Mouse (Mus musculus): ENCODE data around the gene Tada2a. TPM values are rescaled to one million over a fixed set of nuclear protein-coding genes. Genes with fewer than 3 reads are reported as not detected.

Tada2a gene
- polyA plus RNA-seq, 1 experiment from 2014 or later: 30.5 TPM

- DNase-seq (ENCODE audit: low spot score): peak; percentile 57
- Histone ChIP-seq H3K4me1 (replicated peaks) (peaks cover 40% of the 10 kb centered on the region), H3K36me3 (no peaks in the 10 kb centered on the region), H3K9me3 (no peaks in the 10 kb centered on the region), H3K27ac (peak overlapping the region; percentile 86), H3K4me3 (peak overlapping the region; percentile 72), H3K27me3 (ENCODE audit: insufficient read depth, poor library complexity, severe bottlenecking) (peaks cover 57% of the 10 kb centered on the region)
- WGBS: 3% methylated on average over 63 of the region's 63 CpGs
Measured at GRCm38 (mm10) chr11:84068191-84069033, 61.0 kb downstream of the Tada2a start.

DNA sequence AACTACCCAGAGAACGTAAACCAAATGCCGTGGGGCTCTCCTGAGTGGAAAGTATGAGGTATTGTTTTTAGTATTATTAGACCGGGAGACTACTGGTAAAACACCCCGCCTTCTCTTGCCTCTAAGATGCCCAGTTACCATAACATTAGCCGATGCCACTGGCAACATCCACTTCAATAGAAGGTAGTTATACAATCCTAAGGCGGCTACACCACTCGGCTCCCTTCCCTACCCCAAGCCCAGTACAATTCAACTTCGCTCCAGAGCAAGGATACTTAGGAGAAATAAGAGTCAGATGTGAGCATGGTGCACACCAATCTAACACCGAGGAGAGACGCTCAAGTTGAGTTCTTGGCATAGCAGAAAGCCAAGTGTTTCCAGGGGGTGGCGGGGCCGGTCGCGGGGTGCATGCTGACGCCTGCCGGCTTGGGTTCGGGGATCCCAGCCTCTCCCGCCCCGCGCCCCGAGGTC is 61.6 kb downstream of the Tada2a start:
- Histone ChIP-seq H3K36me3 (no peaks in the 10 kb centered on the region), H3K9me3 (no peaks in the 10 kb centered on the region), H3K27me3 (ENCODE audit: insufficient read depth, poor library complexity, severe bottlenecking) (peaks cover 57% of the 10 kb centered on the region), H3K4me1 (replicated peaks) (peaks cover 34% of the 10 kb centered on the region), H3K27ac (peak overlapping the region; percentile 86), H3K4me3 (peak overlapping the region; percentile 72)
- WGBS: 3% methylated on average over 21 of the region's 21 CpGs
- peak; percentile 63 for DNase-seq (ENCODE audit: low spot score)

GRCm38 (mm10) chr11:84066927-84067645 is 62.3 kb downstream of the Tada2a start:
- Histone ChIP-seq H3K27ac (no peak overlapping the region), H3K4me3 (peak overlapping the region; percentile 72), H3K4me1 (replicated peaks) (peaks cover 34% of the 10 kb centered on the region), H3K27me3 (ENCODE audit: insufficient read depth, poor library complexity, severe bottlenecking) (peaks cover 57% of the 10 kb centered on the region), H3K9me3 (no peaks in the 10 kb centered on the region), H3K36me3 (no peaks in the 10 kb centered on the region)
- peak; percentile 28 for DNase-seq (ENCODE audit: low spot score)
- WGBS: 6% methylated on average over 18 of the region's 18 CpGs

DNA sequence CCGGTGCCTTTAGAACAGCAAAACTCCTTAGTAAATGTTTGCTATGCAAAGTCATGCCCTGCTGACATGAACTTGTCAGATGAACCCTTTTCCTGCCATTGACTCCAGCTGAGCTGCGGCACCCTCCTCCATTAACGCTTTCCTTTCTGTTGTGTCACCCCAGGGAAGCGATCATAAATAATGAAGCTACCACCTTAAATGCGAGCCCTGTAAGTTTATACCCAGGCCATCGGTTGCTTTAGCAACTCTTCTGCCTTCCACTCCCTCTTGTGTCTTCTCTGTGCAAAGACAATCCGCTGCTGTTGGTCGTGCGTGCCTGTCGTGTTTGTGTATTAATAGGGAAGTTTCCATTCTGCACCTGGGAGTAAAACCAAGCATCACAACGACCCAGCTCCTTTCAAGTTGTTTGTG is 63.3 kb downstream of the Tada2a start:
- WGBS: 6% methylated on average over 11 of the region's 11 CpGs
- peaks cover 34% of the 10 kb centered on the region for H3K4me1 ChIP-seq (replicated peaks)
- H3K9me3 ChIP-seq: no peaks in the 10 kb centered on the region
- H3K4me3 ChIP-seq: peak overlapping the region; percentile 23
- no peak overlapping the region for H3K27ac ChIP-seq
- peak; percentile 23 for DNase-seq (ENCODE audit: low spot score)
- peaks cover 57% of the 10 kb centered on the region for H3K27me3 ChIP-seq (ENCODE audit: insufficient read depth, poor library complexity, severe bottlenecking)
- H3K36me3 ChIP-seq: no peaks in the 10 kb centered on the region

- WGBS: 90% methylated on average over 3 of the region's 3 CpGs
- Histone ChIP-seq H3K27ac (no peak overlapping the region), H3K36me3 (no peaks in the 10 kb centered on the region), H3K27me3 (ENCODE audit: insufficient read depth, poor library complexity, severe bottlenecking) (peaks cover 40% of the 10 kb centered on the region), H3K9me3 (no peaks in the 10 kb centered on the region), H3K4me1 (replicated peaks) (peaks cover 30% of the 10 kb centered on the region), H3K4me3 (no peak overlapping the region)
- no peak for DNase-seq (ENCODE audit: low spot score)
Measured at GRCm38 (mm10) chr11:84063631-84064209, 65.7 kb downstream of the Tada2a start.

GRCm38 (mm10) chr11:84062805-84063204 is 66.6 kb downstream of the Tada2a start:
- Histone ChIP-seq H3K4me3 (no peak overlapping the region), H3K9me3 (no peaks in the 10 kb centered on the region), H3K27ac (no peak overlapping the region), H3K4me1 (replicated peaks) (peaks cover 21% of the 10 kb centered on the region), H3K27me3 (ENCODE audit: insufficient read depth, poor library complexity, severe bottlenecking) (peaks cover 31% of the 10 kb centered on the region), H3K36me3 (no peaks in the 10 kb centered on the region)
- no peak for DNase-seq (ENCODE audit: low spot score)
- 64% methylated on average over 2 of the region's 2 CpGs for WGBS

- H3K36me3 ChIP-seq: no peaks in the 10 kb centered on the region
- H3K4me1 ChIP-seq (replicated peaks): peaks cover 12% of the 10 kb centered on the region
- WGBS: 88% methylated on average over 2 of the region's 2 CpGs
- H3K9me3 ChIP-seq: no peaks in the 10 kb centered on the region
- peaks cover 22% of the 10 kb centered on the region for H3K27me3 ChIP-seq (ENCODE audit: insufficient read depth, poor library complexity, severe bottlenecking)
- no peak overlapping the region for H3K27ac ChIP-seq
- H3K4me3 ChIP-seq: no peak overlapping the region
- DNase-seq (ENCODE audit: low spot score): no peak
Measured at GRCm38 (mm10) chr11:84061881-84062280, 67.5 kb downstream of the Tada2a start.

DNA sequence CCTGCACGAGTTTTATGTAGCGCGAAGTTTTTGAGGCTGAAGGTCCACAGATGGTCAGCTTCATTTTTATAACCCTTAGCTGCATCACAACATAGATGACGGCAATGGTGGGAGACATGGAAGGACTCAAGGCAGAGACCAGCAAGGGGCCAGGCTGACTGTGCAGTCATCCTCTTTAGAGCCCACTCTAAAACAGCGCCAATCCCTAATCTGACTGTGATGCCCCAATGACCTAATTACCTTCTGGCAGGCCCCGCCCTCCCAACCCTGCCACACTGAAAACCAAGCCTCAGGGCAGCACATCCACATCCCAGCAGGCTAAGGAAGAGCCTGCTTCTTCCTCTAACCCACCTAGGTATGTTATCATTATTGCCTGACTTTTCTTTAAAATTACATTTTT is 68.8 kb downstream of the Tada2a start:
- Histone ChIP-seq H3K4me1 (replicated peaks) (no peaks in the 10 kb centered on the region), H3K9me3 (0 out of 2 replicates have a peak, but pooled peaks cover 4% of the 10 kb centered on the region), H3K27me3 (ENCODE audit: insufficient read depth, poor library complexity, severe bottlenecking) (peaks cover 9% of the 10 kb centered on the region; the same call in 1 of the 2 replicates), H3K27ac (no peak overlapping the region), H3K4me3 (no peak overlapping the region), H3K36me3 (no peaks in the 10 kb centered on the region)
- WGBS: 87% methylated on average over 6 of the region's 6 CpGs
- DNase-seq (ENCODE audit: low spot score): no peak

- DNase-seq (ENCODE audit: low spot score): no peak
- Histone ChIP-seq H3K27me3 (ENCODE audit: insufficient read depth, poor library complexity, severe bottlenecking) (0 out of 2 replicates have a peak, but pooled peaks cover 6% of the 10 kb centered on the region), H3K4me3 (no peak overlapping the region), H3K4me1 (replicated peaks) (no peaks in the 10 kb centered on the region), H3K9me3 (0 out of 2 replicates have a peak, but pooled peaks cover 7% of the 10 kb centered on the region), H3K27ac (no peak overlapping the region), H3K36me3 (no peaks in the 10 kb centered on the region)
- WGBS: 94% methylated on average over 2 of the region's 2 CpGs
Measured at GRCm38 (mm10) chr11:84059784-84060183, 69.6 kb downstream of the Tada2a start.

DNA sequence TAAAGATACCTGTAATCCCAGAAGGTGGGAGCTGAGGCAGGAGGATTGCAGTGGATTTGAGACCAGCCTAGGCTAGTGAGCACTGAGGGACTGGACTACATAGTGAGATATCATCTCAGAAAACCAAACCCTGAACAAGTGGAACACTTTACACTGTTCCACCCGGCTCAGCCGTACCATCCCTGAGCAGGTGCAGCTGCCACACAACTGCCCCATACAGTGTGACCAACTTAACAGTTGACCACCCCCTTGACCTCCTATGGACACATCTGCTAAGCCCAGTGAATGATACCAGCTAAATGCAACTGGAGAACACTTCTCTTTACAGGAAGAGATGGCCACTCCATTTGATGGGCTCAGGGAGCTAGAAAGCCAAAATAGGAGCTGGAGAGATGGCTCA is 72.0 kb downstream of the Tada2a start:
- DNase-seq (ENCODE audit: low spot score): no peak
- H3K27me3 ChIP-seq (ENCODE audit: insufficient read depth, poor library complexity, severe bottlenecking): no peaks in the 10 kb centered on the region
- no peak overlapping the region for H3K27ac ChIP-seq
- 0 out of 2 replicates have a peak, but pooled peaks cover 7% of the 10 kb centered on the region for H3K9me3 ChIP-seq
- WGBS: 100% methylated on average over 2 of the region's 2 CpGs
- peaks cover 17% of the 10 kb centered on the region for H3K4me1 ChIP-seq (replicated peaks)
- no peak overlapping the region for H3K4me3 ChIP-seq
- H3K36me3 ChIP-seq: no peaks in the 10 kb centered on the region

DNA sequence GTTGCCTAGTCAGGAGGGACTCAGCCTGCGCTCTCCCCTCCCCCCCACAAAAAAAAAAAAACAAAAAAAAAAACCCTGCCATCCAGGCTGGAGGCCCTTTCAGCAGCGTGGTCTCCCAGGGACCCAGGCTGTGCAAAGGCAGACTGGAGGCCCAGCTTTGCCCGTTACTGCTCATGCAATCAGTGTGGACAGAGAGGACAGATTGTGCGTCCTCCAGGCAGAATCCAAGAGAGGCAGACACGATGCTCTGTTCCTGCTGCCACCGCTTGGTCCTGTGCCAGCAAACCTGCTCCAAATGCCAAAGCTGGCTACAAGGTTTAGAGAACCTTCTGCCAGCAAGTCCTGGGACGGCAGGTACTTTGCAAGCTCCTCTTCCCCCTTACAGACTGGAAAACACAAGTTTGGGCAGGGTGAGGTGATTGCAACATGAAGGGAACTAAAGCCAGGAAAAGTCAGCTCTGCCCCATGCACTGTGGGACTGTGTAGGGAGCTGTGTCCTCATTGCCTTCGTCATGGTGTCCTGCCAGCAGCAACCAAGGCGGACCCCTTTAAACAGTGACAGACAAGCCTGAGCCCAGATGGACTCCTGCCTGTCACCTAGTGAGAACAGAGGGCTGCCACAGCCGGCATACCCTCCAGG is 75.8 kb downstream of the Tada2a start:
- H3K36me3 ChIP-seq: no peaks in the 10 kb centered on the region
- H3K9me3 ChIP-seq: 0 out of 2 replicates have a peak, but pooled peaks cover 7% of the 10 kb centered on the region
- H3K4me1 ChIP-seq (replicated peaks): peaks cover 31% of the 10 kb centered on the region
- WGBS: 65% methylated on average over 10 of the region's 10 CpGs
- no peak overlapping the region for H3K4me3 ChIP-seq
- H3K27ac ChIP-seq: peak overlapping the region; percentile 64
- no peak for DNase-seq (ENCODE audit: low spot score)
- no peaks in the 10 kb centered on the region for H3K27me3 ChIP-seq (ENCODE audit: insufficient read depth, poor library complexity, severe bottlenecking)

- WGBS: 90% methylated on average over 7 of the region's 7 CpGs
- H3K9me3 ChIP-seq: 0 out of 2 replicates have a peak, but pooled peaks cover 7% of the 10 kb centered on the region
- H3K36me3 ChIP-seq: no peaks in the 10 kb centered on the region
- peaks cover 37% of the 10 kb centered on the region for H3K4me1 ChIP-seq (replicated peaks)
- no peak for DNase-seq (ENCODE audit: low spot score)
- no peaks in the 10 kb centered on the region for H3K27me3 ChIP-seq (ENCODE audit: insufficient read depth, poor library complexity, severe bottlenecking)
- H3K4me3 ChIP-seq: no peak overlapping the region
- no peak overlapping the region for H3K27ac ChIP-seq
Measured at GRCm38 (mm10) chr11:84053055-84053454, 76.3 kb downstream of the Tada2a start.

Measured in hindbrain, embryonic 10.5 days (tissue).